Mouse (Mus musculus) megakaryocyte, embryonic 14.5 days (primary cell): ENCODE measurements at regions not wholly inside any gene's neighbourhood (a gene's known extent, or its start where the extent isn't known, plus 50 kb on each side); places are given as distances from the start of the nearest gene placed in this dataset.

Experiments used
- FLI1 ChIP-seq: IDR thresholded peaks from 2 replicates; pipeline ENCODE4 v1.6.1; 2012; ENCODE audit warnings: low read length, inconsistent platforms, mixed read lengths
- GATA1 ChIP-seq: IDR thresholded peaks from 3 replicates; pipeline ENCODE4 v1.6.1; 2012; ENCODE audit warnings: mixed read lengths, low read length, inconsistent platforms, borderline replicate concordance

GRCm38 (mm10) chr7:118296856-118297518 is 53.5 kb upstream of the Smg1 start:
- TF ChIP-seq GATA1 = no peak
- TF ChIP-seq FLI1 = no peak
